In genomic region chr3:83127088-83127725, GRCm38 (mm10) we compare ENCODE assay signal across 8 mouse cellular contexts. TPM values are rescaled to one million over a fixed set of nuclear protein-coding genes. Genes with fewer than 3 reads are reported as not detected.
DNase-seq lines count a peak whose midpoint lies in the region; ATAC-seq and TF ChIP-seq lines count a peak whose summit lies in the region.

No protein-coding gene starts in this region.

- peak overlapping the region; percentile 95 for H3K4me2 ChIP-seq in kidney, postnatal 0 days (ENCODE audit: low read length)
- peak overlapping the region; percentile 99 for H3K4me2 ChIP-seq in heart, embryonic 14.5 days (ENCODE audit: low read length)
- peak overlapping the region; percentile 96 for H3K4me2 ChIP-seq in limb, embryonic 15.5 days

- DNase-seq in kidney, postnatal 0 days (ENCODE audit: low spot score) = peak; percentile 14
- no peak for DNase-seq in kidney, adult 9 months
- peak; percentile 56 for DNase-seq in embryo, embryonic 9.5 days (ENCODE audit: extremely low spot score)
- DNase-seq in spleen, postnatal 14 days (ENCODE audit: low spot score in 2 of 2) = no peak
- no peak for DNase-seq in spleen, adult 12 weeks (ENCODE audit: low spot score)

- no peak overlapping the region for H3K27ac ChIP-seq in kidney, postnatal 0 days
- no peak overlapping the region for H3K27ac ChIP-seq in heart, embryonic 14.5 days (replicated peaks in 1 of 2; ENCODE audit: control insufficient read depth in 1 of 2, insufficient read depth in 1 of 2, low read depth in 2 of 2, low read length in 2 of 2)
- peak overlapping the region; percentile 38; the same call in 1 of the 2 replicates for H3K27ac ChIP-seq in limb, embryonic 15.5 days
- H3K27ac ChIP-seq in small intestine, adult 2 months (ENCODE audit: insufficient read depth, low read depth, low read length) = no peak overlapping the region

- ATAC-seq in kidney, postnatal 0 days (replicated peaks; ENCODE audit: low FRiP score, low read depth) = peak; percentile 57; the same call in 1 of the 2 replicates
- peak; percentile 46; the same call in 1 of the 2 replicates for ATAC-seq in heart, embryonic 14.5 days (ENCODE audit: insufficient number of reproducible peaks, insufficient read depth, low FRiP score, low read depth)
- ATAC-seq in limb, embryonic 15.5 days (ENCODE audit: insufficient number of reproducible peaks, low FRiP score, low TSS enrichment, low read depth) = peak; percentile 81; the same call in 1 of the 2 replicates

- H3K9me3 ChIP-seq in kidney, postnatal 0 days (replicated peaks; ENCODE audit: low read length) = no peaks in the 10 kb centered on the region
- H3K9me3 ChIP-seq in heart, embryonic 14.5 days (ENCODE audit: control insufficient read depth, low read length) = no peaks in the 10 kb centered on the region
- no peaks in the 10 kb centered on the region for H3K9me3 ChIP-seq in limb, embryonic 15.5 days

- H3K4me3 ChIP-seq in kidney, postnatal 0 days (replicated peaks; ENCODE audit: low read depth, low read length) = peak overlapping the region; percentile 54
- H3K4me3 ChIP-seq in heart, embryonic 14.5 days (ENCODE audit: control insufficient read depth in 1 of 2, insufficient read depth in 1 of 2, low read depth in 1 of 2, low read length in 2 of 2) = peak overlapping the region; percentile 56
- peak overlapping the region; percentile 53 for H3K4me3 ChIP-seq in limb, embryonic 15.5 days
- peak overlapping the region; percentile 31 for H3K4me3 ChIP-seq in small intestine, adult 2 months (ENCODE audit: low read depth, low read length)

- no peaks in the 10 kb centered on the region for H3K36me3 ChIP-seq in kidney, postnatal 0 days (ENCODE audit: insufficient read depth, low read length)
- no peaks in the 10 kb centered on the region for H3K36me3 ChIP-seq in heart, embryonic 14.5 days (ENCODE audit: control insufficient read depth, insufficient read depth, low read length)
- no peaks in the 10 kb centered on the region for H3K36me3 ChIP-seq in limb, embryonic 15.5 days
- no peaks in the 10 kb centered on the region for H3K36me3 ChIP-seq in small intestine, adult 2 months (ENCODE audit: control insufficient read depth, insufficient read depth, low read length)

- no peak for TF ChIP-seq CTCF in kidney, postnatal 0 days (IDR thresholded peaks at IDR 0.05; ENCODE audit: low read depth)
- TF ChIP-seq CTCF in small intestine, adult 2 months (IDR thresholded peaks at IDR 0.05; ENCODE audit: extremely low read depth, insufficient read length, insufficient replicate concordance, low read depth, low read length) = no peak

- no peak for TF ChIP-seq POLR2A in small intestine, adult 2 months (IDR thresholded peaks at IDR 0.05; ENCODE audit: low read depth, low read length)

- H3K9ac ChIP-seq in kidney, postnatal 0 days (ENCODE audit: low read depth, low read length) = 0 out of 2 replicates have a peak overlapping the region, but pooled peaks have one; percentile 27
- peak overlapping the region; percentile 59 for H3K9ac ChIP-seq in heart, embryonic 14.5 days (ENCODE audit: low read length)
- peak overlapping the region; percentile 47; the same call in 1 of the 2 replicates for H3K9ac ChIP-seq in limb, embryonic 15.5 days

- under 1% methylated on average over 34 of the region's 37 CpGs for WGBS in kidney, postnatal 0 days
- 1% methylated on average over 36 of the region's 37 CpGs for WGBS in heart, embryonic 14.5 days
- under 1% methylated on average over 35 of the region's 37 CpGs for WGBS in limb, embryonic 15.5 days
- WGBS in small intestine, adult 2 months = 2% methylated on average over 37 of the region's 37 CpGs

- H3K4me1 ChIP-seq in kidney, postnatal 0 days (replicated peaks; ENCODE audit: insufficient read depth, low read length) = peaks cover 25% of the 10 kb centered on the region; the same call in 1 of the 2 replicates
- H3K4me1 ChIP-seq in heart, embryonic 14.5 days (ENCODE audit: control insufficient read depth in 2 of 2, insufficient read depth in 2 of 2, low read length in 2 of 2) = peaks cover 13 to 15% of the 10 kb centered on the region in 2 experiments; a peak in 3 of 4 replicates
- H3K4me1 ChIP-seq in limb, embryonic 15.5 days = peaks cover 29% of the 10 kb centered on the region
- no peaks in the 10 kb centered on the region; the same call in 1 of the 2 replicates for H3K4me1 ChIP-seq in small intestine, adult 2 months (ENCODE audit: control insufficient read depth, insufficient read depth, insufficient read length, low read length)

- peaks cover 46% of the 10 kb centered on the region for H3K27me3 ChIP-seq in kidney, postnatal 0 days (ENCODE audit: insufficient read depth, low read length)
- peaks cover 67% of the 10 kb centered on the region for H3K27me3 ChIP-seq in heart, embryonic 14.5 days (ENCODE audit: control insufficient read depth, insufficient read depth, low read length)
- peaks cover 60% of the 10 kb centered on the region for H3K27me3 ChIP-seq in limb, embryonic 15.5 days
- H3K27me3 ChIP-seq in small intestine, adult 2 months (ENCODE audit: control insufficient read depth, insufficient read depth, low read length) = peaks cover 27% of the 10 kb centered on the region

RNA-seq across cellular contexts. Expression of gene Dchs2, which starts 0.5 kb away (rescaled TPM):
- polyA plus RNA-seq in kidney, postnatal 0 days (2015; fragmentation: Nextera tagmentation; extraction: Ambion mirVana) = 0.03 and 0.05 TPM in 2 replicates
- 0.27 and 0.31 TPM in 2 replicates for polyA plus RNA-seq in heart, embryonic 14.5 days (2014; fragmentation: Nextera tagmentation; extraction: Ambion mirVana)
- polyA plus RNA-seq in limb, embryonic 15.5 days (2015; fragmentation: Nextera tagmentation; extraction: Ambion mirVana) = 0.86 and 1.1 TPM in 2 replicates
- 0.06 and 0.09 TPM in 2 replicates for polyA plus RNA-seq in small intestine, adult 2 months (2012; rRNA removed)

Comparison
In these comparisons a context has a peak if more than half of its experiments do, and no peak if none do; other contexts are left out.
1. DNase-seq: peak in kidney, postnatal 0 days (single experiment) and embryo, embryonic 9.5 days (single experiment); none in kidney, adult 9 months (single experiment), spleen, postnatal 14 days (0 of 2) and spleen, adult 12 weeks (single experiment).
2. Peak in every context shown above with its lines, with median percentiles within 50 percentile points of each other: ATAC-seq, H3K4me2 ChIP-seq, H3K4me3 ChIP-seq and H3K9ac ChIP-seq.